Mouse (Mus musculus) heart, postnatal 25 days (tissue): ENCODE results near the gene Apol7b. TPM values are rescaled to one million over a fixed set of nuclear protein-coding genes. Genes with fewer than 3 reads are reported as not detected.
"Not testable (repeated sequence)": the region's sequence is repeated elsewhere in the genome, so short reads cannot be mapped to it uniquely, and the experiment has no call there.

Source experiments
- DNase-seq: peaks from one replicate; pipeline ENCODE4 v3.0.0; 2022; ENCODE audit warnings: low spot score
- intact Hi-C: fragments of 180-260 bp; cut with DNase I; formaldehyde crosslinking; loops from one replicate; pipeline ENCODE4 v1.15.1; 2025
- total RNA-seq, 2 experiments: library from RNA; stranded (reverse); gene quantifications; 2 replicates each; pipeline ENCODE4 v1.2.3; 2021

Gene Apol7b
- under 1 TPM; 0.61 to 0.73 TPM for total RNA-seq

DNA sequence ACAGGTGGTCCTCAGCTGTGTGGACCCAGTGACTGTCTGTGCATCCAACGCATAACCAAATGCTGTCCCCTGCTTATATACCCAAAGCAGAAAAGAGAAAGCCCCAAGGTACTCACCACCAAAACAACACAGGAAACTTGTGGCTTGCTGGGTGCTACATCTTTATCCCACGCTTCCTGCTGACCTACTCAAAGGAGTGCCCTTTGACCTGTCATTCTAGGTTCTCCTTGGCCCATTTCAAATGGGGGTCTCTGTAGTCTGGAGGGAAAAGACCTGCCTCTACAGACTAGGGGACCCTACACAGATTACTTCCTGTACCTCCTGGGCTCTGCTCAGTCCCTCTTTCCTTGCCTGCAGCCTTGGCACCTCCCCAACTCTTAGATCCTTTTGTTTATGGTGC lies at the start of gene Apol7b:
TSS of gene Apol7b (minus strand) at position 101 of the 400 bp plus-strand sequence.
- DNase-seq, intact Hi-C loops: not testable (repeated sequence)

- intact Hi-C loops, DNase-seq: not testable (repeated sequence)
Measured at GRCm38 (mm10) chr15:77494694-77495093, 47.4 kb upstream of the Apol7b start.

- intact Hi-C loops, DNase-seq: not testable (repeated sequence)
Measured at GRCm38 (mm10) chr15:77493181-77493580, 45.9 kb upstream of the Apol7b start.

DNA sequence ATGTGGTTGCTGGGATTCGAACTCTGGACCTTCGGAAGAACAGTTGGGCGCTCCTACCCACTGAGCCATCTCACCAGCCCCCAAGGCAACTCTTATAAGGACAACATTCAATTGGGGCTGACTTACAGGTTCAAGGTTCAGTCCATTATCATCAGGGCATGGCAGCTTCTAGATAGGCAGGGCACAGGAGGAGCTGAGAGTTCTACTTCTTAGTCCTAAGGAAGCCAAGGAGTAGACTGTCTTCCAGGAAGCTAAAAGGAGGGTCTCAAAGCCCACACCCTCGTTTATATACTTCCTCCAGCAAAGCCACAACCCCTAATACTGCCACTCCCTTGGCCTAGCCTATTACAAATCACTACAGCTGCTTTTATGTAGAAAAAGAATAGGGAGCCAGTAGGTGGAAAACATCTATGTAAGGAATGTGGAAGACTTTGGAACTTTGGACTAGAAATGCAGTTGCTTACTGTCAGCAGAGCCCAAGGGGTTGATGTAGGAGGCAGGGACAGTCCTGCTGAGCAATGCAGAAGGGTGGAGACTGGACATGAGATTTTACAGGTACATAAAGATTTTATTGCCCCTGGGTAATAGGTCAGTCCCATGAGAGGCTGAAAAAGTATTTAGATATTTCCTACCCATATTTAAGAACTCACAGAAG lies 35.0 kb upstream of the Apol7b start:
- intact Hi-C loops = no loop called here
- no peak for DNase-seq

DNA sequence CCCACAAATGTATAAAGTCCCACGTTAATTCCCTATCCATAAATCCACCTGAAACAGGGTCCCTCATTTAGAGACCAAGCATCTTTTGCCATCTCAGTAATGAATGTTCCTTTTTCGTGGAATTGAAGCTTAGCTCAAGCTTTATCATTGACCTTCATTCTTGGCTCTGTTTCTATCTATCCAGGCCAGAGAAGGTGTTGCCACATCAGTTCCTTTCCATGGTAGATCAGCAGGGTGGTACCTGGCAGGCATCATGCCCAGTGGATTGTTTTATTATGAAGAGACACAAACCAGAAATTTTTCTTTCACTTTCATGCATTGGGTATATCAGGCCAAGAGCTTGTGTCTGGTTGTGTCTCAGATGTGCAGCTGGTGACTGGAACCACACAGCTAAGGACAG lies 29.4 kb upstream of the Apol7b start, which contains the start of gene Apol10a:
TSS of gene Apol10a (plus strand) at position 355 of the 400 bp plus-strand sequence.
- intact Hi-C loops, DNase-seq: not testable (repeated sequence)

DNA sequence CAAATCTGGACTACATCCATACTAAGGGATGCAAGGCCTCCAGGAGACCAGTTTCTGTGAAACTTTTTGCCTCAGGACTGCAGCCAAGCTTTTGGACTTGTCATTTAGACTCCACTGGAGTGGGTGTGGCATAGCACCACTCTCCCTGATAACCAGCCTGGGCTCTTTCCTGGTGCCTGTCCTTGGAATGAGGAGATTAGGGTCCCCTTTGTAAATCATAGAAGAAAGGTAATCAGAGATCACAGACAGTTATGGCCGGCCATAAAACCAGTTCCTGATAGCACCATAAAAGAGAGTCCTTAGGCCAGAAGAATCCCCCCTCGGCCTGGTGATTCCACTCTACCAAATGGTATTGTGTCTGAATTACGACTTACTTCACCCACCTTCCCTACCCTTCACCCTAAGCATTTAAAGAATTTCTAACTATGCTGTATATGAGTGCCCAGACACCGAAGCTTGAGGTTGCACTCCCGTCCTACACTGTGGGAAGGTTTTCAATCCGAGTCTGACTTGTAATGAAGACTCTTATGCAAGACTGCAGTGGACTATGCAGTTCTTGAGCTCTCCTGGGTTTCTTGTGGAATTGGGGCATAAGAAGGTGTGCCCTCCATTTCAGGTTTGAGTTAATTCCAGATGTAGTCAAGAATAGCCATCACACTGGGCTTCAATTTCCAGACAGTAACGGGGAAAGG lies 27.6 kb upstream of the Apol7b start:
- intact Hi-C loops, DNase-seq: not testable (repeated sequence)

DNA sequence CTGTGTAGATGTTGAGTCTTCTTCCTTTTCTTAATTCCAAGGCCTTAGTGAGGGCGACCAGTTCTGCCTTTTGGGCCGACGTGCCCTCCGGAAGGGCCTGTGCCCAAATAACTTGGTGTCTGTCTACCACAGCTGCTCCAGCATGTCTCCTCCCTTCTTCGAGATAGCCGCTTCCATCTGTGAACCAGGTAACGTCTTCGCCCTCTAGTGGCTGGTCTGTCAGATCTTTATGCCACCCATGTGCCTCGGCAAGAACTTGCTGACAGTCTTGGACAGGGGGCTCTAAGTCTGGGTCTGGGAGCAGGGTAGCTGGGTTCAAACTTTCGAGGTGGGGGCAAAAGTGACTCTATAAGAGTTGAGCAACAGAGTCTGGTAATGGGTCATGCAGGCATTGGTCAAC lies 2.6 kb upstream of the Apol7b start:
- intact Hi-C loops, DNase-seq: not testable (repeated sequence)

DNA sequence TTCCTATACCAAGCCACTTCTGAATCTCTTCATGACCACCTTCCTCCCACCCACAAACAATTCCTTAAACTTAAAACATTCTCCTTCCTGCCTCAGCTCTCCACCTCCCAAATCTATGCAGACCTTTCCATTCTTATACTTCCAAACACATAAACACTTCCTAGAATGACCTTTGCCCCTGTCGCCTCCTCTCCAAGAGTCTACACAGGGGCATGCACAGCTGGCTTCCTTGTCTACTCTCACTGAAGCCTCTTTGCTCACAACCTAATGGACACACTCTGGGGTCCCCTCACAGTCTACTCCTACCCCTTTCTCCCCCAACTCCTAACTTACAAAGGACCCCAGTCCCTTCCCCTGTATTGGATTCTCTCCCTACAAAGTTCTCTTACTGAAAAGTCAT lies 1.6 kb downstream of the Apol7b start:
- intact Hi-C loops, DNase-seq: not testable (repeated sequence)

GRCm38 (mm10) chr15:77444746-77445145 lies 2.5 kb downstream of the Apol7b start:
- intact Hi-C loops, DNase-seq: not testable (repeated sequence)

DNA sequence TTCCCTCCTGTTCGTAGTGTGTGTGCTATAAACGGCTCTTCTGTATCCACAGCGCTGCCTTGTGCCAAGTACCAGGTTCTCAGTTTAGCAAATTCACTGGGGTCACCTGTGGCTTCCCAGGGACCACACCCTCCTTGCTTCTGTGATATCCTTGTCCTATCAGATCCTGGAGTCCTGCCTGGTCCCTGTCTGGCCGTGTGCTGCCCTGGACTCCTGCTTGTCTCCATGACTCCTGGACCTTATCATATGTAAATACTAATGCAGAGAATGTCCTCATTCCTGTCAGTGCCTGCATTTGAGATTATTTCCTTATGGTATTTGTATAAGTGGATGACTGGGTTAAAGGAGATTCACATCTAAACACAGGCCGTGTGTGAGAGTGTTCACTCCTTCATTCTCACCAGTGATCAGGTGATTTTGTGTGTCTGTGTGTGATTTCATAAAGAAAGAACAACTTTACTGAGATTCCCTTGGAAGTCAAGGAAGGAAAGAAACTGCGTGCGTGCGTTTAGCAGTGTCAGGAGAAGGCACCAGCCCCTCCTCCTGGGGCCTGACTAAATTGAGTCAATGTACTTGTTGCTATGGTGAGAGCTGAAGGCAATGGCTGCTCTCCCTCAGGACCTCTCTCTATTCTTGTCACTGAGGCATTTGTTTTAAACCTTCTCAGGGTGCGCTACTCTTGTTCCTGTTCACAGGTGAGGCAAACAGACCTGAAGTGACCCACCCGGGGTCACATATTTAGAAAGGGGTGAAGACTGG lies 18.4 kb downstream of the Apol7b start:
- DNase-seq, intact Hi-C loops: not testable (repeated sequence)

GRCm38 (mm10) chr15:77422925-77423324 lies 24.4 kb downstream of the Apol7b start:
- not testable (repeated sequence) for DNase-seq
- intact Hi-C loops = loop anchor here (5.0 kb wide), 1 partner anchor 294 kb away; no protein-coding TSS in a partner anchor

- DNase-seq = not testable (repeated sequence)
- intact Hi-C loops = loop anchor here (5.0 kb wide), 1 partner anchor 298 kb away; no protein-coding TSS in a partner anchor
Measured at GRCm38 (mm10) chr15:77419657-77420056, 27.6 kb downstream of the Apol7b start.

- intact Hi-C loops, DNase-seq: not testable (repeated sequence)
Measured at GRCm38 (mm10) chr15:77416655-77417333, 30.5 kb downstream of the Apol7b start.

- intact Hi-C loops, DNase-seq: not testable (repeated sequence)
Measured at GRCm38 (mm10) chr15:77415653-77416052, 31.6 kb downstream of the Apol7b start.

- DNase-seq, intact Hi-C loops: not testable (repeated sequence)
Measured at GRCm38 (mm10) chr15:77412695-77413094, 34.6 kb downstream of the Apol7b start.

DNA sequence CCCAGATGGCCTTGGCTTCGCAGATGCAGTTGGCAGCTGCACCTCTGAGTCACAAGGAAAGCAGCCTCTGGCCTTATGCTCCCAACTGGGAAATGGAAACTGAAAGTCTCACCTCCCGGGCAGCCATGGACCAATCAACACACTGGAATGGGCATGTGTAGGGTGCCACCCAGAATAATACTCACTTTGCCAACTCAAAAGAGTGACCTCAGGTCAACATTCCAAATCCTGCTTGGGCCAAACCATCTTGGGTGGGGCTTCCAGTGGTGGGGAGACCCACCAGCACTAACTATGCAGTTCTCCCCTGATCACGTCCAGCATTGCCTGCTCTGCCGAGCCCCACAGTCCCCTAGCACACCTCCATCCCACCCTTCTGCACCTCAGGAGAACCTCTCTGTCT lies 36.3 kb downstream of the Apol7b start, which contains the start of gene Apol9a:
TSS of gene Apol9a (minus strand) at position 101 of the 400 bp plus-strand sequence.
- intact Hi-C loops, DNase-seq: not testable (repeated sequence)

DNA sequence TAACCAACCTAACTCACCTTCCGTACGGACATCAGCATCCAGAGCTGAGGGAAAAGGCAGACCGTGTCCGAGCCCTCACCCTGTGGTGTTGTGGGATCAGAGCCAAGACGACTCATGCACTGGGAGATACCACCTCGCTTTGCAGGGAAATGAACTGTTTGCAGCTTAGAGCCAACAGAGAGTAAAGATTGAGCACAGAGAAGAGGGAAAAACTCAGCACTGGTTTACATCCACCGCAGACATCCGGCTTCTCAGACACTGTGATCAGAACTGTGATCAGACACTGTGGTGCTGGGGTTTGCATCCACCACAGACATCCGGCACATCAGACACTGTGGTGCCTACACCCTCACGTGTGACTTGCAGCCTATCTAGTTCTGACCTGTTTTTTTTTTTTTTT lies 40.9 kb downstream of the Apol7b start:
- DNase-seq = not testable (repeated sequence)

DNA sequence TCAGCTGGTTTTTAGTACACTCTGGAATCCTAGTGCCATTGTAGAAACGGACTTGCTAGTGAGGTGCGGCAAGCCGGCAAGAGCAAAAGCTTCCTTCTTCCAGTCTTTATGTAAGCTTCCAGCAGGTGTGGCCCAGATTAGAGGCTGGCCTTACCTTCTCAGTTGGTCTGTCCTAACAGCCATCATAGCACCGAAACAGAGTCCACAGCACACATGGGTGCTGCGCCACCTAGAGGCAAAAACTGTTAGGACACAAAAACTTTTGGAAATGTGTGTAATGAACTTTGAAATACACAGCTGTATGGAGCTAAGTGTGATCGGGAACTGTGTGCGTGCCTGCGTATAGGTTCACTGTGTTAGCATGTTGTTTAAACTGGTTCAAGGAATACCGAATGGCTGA lies 48.3 kb downstream of the Apol7b start, which contains the start of gene Apol7a:
TSS of gene Apol7a (minus strand) at position 84 of the 400 bp plus-strand sequence.
- DNase-seq = not testable (repeated sequence)
- intact Hi-C loops = loop anchor here (10.0 kb wide), 1 partner anchor 136 kb away; the partner anchor contains the start of gene Apol7c

More for the DNA sequence above, 40.9 kb downstream of the Apol7b start:
- intact Hi-C loops = loop anchor here (5.0 kb wide), 1 partner anchor 321 kb away; the partner anchor contains the start of gene Apol9b
